Mouse (Mus musculus) kidney, adult 8-10 months (tissue): ENCODE results near the gene Mgl2.
"Not testable (repeated sequence)": the region's sequence is repeated elsewhere in the genome, so short reads cannot be mapped to it uniquely, and the experiment has no call there.

Experiments
- DNase-seq, 2 experiments: peaks; one replicate each; pipeline ENCODE4 v3.0.0; 2022

Mgl2 gene

DNA sequence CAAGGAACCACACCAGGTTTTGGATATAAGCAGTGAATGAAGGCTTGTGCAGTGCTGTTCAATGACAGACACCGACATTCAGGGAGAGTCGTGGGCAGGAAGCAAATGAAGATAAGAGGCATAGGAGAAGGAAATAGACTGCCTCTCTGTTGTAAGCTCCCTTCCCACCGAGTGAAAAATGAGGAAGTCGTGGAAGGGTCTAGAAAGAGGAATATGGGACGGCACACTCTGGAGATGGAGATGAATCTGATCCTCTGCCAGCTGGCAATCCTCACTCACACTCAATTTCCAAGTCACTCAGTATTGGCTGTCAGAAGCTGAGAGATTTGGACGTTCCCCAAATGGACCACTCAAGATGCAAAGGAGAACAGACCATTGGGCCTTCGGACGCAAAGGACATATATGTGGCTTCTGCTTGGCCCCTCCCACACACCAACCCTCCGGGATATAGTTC, at the start of gene Mgl2:
Gene Mgl2, plus strand, starts transcription at position 404 of the 454 bp plus-strand sequence.
- no peak for DNase-seq

DNA sequence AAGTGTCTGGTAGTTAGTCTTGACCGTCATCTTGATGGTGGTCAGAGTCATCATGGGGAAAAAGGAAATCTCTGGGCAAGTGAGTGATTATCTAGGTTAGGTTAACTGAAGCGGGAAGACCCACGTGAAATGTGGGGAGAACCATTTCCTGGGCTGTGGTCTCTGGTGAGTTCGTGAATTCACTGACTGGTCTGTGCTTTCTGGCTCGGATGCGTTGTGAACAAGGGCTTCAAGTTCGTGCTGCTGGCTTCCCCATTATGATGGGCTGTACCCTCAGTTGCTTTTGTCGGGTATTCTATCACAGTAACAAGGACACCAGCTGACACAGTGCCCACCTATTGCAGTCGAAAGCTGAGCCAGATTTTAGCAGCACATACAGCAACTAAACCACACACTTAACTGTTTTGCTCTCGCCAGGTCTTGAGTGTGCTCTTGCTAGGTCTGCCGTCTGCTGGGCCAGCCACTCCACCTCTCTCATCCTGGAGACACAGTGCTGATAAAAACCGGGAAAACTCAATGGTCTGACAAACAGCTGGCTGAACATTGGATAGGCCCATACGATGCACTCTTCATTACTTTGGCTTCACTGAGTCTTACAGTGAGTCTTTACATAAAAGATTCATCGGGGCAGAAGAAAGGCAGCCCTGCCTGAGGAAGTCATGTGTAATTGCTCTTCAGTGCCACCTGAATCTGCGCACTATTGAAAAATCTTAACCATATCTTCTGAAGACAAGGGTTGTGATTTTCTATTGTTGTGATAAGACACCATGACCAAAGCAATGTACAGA, 49.1 kb upstream of the Mgl2 start:
- no peak for DNase-seq

GRCm38 (mm10) chr11:70084563-70084962, 45.6 kb upstream of the Mgl2 start:
- DNase-seq: no peak

DNA sequence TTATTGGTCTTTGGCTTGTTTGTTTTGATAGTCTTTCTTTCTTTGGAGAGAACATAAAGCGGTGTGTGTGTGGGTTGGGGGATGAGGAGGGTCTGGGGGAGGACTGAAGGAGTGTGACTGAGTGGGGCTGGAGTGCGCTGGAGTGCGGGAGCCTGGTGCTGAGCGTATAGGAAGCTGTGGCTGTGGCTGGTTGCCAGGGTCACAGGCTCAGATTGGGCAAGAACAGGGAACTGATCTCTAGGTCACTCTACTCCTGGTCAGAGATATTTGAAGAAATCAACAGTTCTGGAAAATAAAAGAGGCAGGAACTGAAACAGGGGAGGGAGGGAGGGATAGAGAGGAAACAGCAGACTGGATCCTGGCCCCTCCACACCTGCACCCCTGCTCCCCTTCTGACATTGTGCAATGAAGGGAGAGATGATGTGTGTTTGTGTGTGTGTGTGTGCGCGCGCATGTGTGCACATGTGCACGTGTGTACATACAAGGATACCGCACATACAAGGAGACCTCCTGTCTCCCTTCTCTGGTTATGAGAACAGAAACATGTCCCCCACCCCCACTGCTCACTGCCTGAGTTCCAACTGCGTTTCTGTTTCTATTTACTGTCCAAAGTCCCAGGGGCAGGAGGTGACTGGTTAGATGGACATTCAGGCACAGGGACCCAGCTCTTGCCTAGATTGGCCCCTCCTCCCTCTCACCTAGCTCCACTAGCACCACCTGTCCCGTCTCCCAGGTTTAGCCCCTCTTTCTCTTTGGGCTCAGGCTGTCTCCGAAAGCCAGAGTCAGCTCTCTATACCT, 37.9 kb upstream of the Mgl2 start, which contains the start of gene Asgr2:
Gene Asgr2, plus strand, starts transcription at position 659 of the 798 bp plus-strand sequence.
- peak; percentile 17 to 19 for DNase-seq

- DNase-seq: no peak
These were observed 32.7 kb upstream of the Mgl2 start for GRCm38 (mm10) chr11:70097396-70097795.

GRCm38 (mm10) chr11:70099102-70099501, 31.0 kb upstream of the Mgl2 start:
- DNase-seq: no peak

- DNase-seq: no peak
These were observed 30.3 kb upstream of the Mgl2 start for GRCm38 (mm10) chr11:70099809-70100208.

DNA sequence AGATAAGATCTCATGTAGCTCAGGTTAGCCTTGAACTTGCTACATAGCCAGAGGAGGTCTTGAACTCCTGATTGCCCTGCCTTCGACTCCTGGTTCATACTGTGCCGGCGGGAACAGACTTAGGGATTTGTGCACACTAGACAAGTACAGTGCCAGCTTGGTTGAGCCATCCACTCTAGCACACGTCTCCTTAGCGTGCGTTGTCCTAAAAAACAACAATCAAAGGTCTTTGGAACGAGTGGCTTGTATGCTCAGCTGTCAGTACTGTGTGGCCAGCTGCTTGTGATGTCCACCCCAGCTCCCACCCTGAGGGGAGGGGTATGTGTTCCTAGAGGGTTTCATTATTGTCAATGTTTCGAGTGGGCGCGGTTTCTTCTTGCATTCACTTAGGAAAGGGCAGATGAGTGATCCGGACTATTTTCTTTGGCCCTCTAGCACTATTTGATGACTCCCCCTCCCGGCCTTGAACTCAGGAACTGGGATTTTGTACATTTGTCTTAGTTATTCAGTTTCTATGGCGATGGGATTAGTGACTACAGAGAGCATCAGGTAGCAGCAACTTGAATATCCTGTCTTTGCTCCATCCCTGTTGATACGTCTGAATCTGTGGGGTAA, 26.3 kb upstream of the Mgl2 start:
- DNase-seq: no peak

GRCm38 (mm10) chr11:70107085-70107484, 23.0 kb upstream of the Mgl2 start:
- DNase-seq: no peak

DNA sequence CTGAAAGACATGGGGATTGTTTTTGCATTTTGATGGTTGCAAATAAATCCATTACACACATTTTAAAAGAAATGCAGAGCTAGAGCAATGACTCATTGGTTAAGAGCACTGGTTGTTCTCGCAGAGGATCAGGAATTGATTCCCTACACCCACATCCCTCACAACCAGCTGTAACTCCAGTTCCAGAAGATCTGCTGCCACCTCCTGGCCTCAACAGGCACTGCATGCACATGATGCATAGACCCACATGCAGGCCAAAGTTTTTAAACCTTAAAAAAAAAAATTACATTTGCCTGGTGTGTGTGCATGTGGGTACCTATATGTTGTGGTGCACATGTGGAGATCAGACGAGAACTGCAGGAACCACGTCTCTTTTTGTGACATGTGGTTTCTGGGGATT, 20.0 kb upstream of the Mgl2 start:
- peak in 1 of 2 experiments; percentile 59 for DNase-seq

- no peak for DNase-seq
These were observed 15.6 kb upstream of the Mgl2 start for GRCm38 (mm10) chr11:70114562-70114961.

DNA sequence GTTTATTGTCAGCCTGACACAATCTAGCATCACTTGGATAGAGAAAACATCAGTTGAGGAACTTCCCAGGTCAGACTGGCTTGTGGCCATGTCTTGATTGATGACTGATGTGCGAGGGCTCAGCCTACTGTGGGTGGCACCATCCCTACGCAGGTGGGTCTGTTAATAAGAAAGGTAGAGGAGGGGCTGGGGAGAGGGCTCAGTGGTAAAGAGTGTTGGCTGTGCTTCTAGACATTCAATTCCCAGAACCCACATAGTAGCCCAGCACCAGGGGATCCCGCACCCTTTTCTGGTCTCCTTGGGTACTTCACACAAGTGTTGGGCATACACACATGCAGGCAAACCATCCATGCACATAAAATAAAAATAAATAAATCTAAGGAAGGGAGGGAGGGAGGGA, 14.2 kb upstream of the Mgl2 start:
- no peak for DNase-seq

DNA sequence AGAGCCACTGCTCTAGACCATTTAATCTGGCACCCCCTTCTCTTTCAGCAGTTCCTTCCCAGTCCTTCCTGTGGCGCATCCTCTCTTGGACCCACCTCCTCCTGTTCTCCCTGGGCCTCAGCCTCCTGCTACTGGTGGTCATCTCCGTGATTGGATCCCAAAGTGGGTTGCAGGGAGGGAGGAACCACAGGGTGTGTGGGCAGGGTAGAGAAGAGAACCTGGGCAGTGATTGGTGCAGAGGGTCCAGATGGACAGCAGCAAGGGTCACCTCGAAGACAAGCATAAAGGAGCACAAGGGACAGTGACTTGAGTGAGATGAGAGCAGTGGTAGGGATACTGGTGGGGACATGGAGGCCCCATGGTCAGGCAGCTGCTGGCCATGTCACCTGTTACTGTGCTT, 4.9 kb downstream of the Mgl2 start:
- DNase-seq: not testable (repeated sequence)

- not testable (repeated sequence) for DNase-seq
These were observed 5.8 kb downstream of the Mgl2 start for GRCm38 (mm10) chr11:70135925-70136324.

DNA sequence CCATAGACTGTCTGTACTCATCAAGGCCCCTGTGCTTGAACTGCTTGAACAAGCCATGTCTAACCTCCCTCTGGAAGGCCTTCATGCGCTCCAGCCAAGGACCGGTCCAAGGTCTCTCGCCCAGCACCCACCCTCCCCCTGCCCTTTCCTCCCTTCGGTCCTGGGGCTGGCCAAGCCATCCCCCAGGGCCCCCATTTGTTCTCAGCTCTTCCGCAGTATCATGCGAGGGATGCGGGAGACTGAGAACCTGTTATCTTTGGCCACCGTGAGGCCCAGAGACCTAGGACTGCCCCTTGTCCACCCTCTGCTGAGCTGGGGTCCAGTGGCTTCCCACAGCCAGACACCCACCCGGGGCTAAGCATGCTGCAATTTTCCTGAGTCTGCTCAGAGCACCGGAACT, 9.0 kb downstream of the Mgl2 start:
- DNase-seq: no peak

GRCm38 (mm10) chr11:70151072-70151471, 20.9 kb downstream of the Mgl2 start:
- DNase-seq: peak; percentile 57 to 66

DNA sequence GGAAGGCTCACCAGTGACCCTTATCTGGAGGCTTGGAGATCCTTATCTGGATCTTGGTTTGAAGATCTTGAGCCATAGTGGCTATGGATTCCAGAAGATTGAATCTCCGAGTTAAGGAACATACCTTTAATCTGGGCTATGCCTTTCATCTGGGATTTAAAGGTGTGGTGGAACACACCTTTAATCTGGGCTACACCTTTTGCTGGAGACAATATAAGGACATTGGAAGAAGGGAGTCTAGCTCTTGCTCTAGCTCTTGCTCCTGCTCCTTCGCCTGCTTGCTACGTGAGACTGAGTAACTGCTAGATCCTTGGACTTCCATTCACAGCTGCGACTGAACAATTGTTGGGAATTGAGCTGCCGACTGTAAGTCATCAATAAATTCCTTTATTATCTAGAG, 25.8 kb downstream of the Mgl2 start, which contains the start of gene Clec10a:
Gene Clec10a, plus strand, starts transcription at position 301 of the 400 bp plus-strand sequence.
- not testable (repeated sequence) for DNase-seq

- no peak for DNase-seq
These were observed 32.2 kb downstream of the Mgl2 start for GRCm38 (mm10) chr11:70162336-70162735.

- DNase-seq: no peak
These were observed 36.1 kb downstream of the Mgl2 start for GRCm38 (mm10) chr11:70165972-70166921.

GRCm38 (mm10) chr11:70168136-70168535, 38.0 kb downstream of the Mgl2 start:
- DNase-seq: no peak

GRCm38 (mm10) chr11:70169471-70169870, 39.3 kb downstream of the Mgl2 start:
- not testable (repeated sequence) for DNase-seq

GRCm38 (mm10) chr11:70170291-70170690, 40.2 kb downstream of the Mgl2 start:
- no peak for DNase-seq
